22 mouse cellular contexts compared by ENCODE assay signal in the genomic region with DNA sequence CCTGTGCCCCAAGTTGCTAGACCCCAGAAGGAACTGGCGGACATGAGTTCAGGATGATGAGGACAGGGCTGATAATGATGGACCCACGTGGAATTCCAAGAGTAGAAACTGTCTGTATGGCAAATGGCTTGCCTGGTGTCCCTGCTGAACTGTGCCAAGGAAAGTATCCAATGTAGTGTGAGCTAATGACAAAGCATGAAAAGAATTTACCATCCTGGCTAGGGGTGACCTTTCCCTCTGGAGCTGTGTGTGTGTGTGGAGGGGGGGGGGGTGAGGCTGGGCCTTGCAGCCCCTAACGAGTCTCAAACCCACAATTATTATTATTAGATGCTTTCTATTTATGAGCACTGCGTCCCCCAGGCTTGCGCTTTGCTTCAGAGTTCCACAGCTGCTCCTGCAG.
DNase-seq lines count a peak whose midpoint lies in the region; ATAC-seq and TF ChIP-seq lines count a peak whose summit lies in the region.
"Had no signal": no experiment of that assay in that cellular context is flagged by ENCODE, and none has a peak within 500 bp of the region (broad histone marks: within the 10 kb centered on the region; RNA-seq: fewer than 3 reads in every experiment).

No protein-coding gene starts in this region.

- in situ Hi-C loops in Patski (cut with MboI; ENCODE audit: low pct_unique_long_range_greater_than_20kb): no loop called here

- POLR2A ChIA-PET in Patski (lab: Charles Lee): interaction anchor here (0.9 to 1.4 kb wide), 2 partner anchors 10 to 11 kb away, joined by 3 to 8 read pairs; no protein-coding TSS in a partner anchor

- H3K4me2 ChIP-seq in heart, embryonic 15.5 days: no peak overlapping the region
- H3K4me2 ChIP-seq in liver, embryonic 14.5 days (ENCODE audit: low read depth): no peak overlapping the region
- H3K4me2 ChIP-seq: embryonic facial prominence, embryonic 15.5 days; lung, embryonic 15.5 days had no signal

- no peaks in the 10 kb centered on the region for H3K9me3 ChIP-seq in heart, embryonic 15.5 days (replicated peaks)
- H3K9me3 ChIP-seq in liver, embryonic 14.5 days (ENCODE audit: control insufficient read depth, low read length): no peaks in the 10 kb centered on the region
- H3K9me3 ChIP-seq: embryonic facial prominence, embryonic 15.5 days; lung, embryonic 15.5 days; midbrain, embryonic 10.5 days had no signal

- H3K36me3 ChIP-seq in heart, embryonic 15.5 days: no peaks in the 10 kb centered on the region
- H3K36me3 ChIP-seq in liver, embryonic 14.5 days (replicated peaks; ENCODE audit: control insufficient read depth, insufficient read depth, low read depth): no peaks in the 10 kb centered on the region
- H3K36me3 ChIP-seq: embryonic facial prominence, embryonic 15.5 days; lung, embryonic 15.5 days; midbrain, embryonic 10.5 days had no signal

- ATAC-seq in heart, embryonic 15.5 days (replicated peaks; ENCODE audit: insufficient number of reproducible peaks, insufficient read depth, low FRiP score, low read depth): no peak
- ATAC-seq in liver, embryonic 14.5 days (ENCODE audit: insufficient read depth): no peak
- peak; percentile 22 for ATAC-seq in Patski
- ATAC-seq: activated CD4-positive, CD25-positive, alpha-beta regulatory T cell, adult 4 months; hindbrain, embryonic 16.5 days; intestine, embryonic 16.5 days had no signal

- H3K27me3 ChIP-seq in heart, embryonic 15.5 days: no peaks in the 10 kb centered on the region
- no peaks in the 10 kb centered on the region for H3K27me3 ChIP-seq in liver, embryonic 14.5 days (ENCODE audit: control insufficient read depth, insufficient read depth, low read length)
- H3K27me3 ChIP-seq in Patski: no peaks in the 10 kb centered on the region
- H3K27me3 ChIP-seq: embryonic facial prominence, embryonic 15.5 days; lung, embryonic 15.5 days had no signal

- TF ChIP-seq CTCF in liver, embryonic 14.5 days (IDR thresholded peaks at IDR 0.05; ENCODE audit: low read depth): no peak
- TF ChIP-seq CTCF in Patski (IDR thresholded peaks at IDR 0.05): no peak
- no peak for TF ChIP-seq CTCF in olfactory bulb, adult 2 months (IDR thresholded peaks at IDR 0.05; ENCODE audit: insufficient read depth, low read depth, low read length)

- no peak for TF ChIP-seq POLR2A in olfactory bulb, adult 2 months (IDR thresholded peaks at IDR 0.05; ENCODE audit: insufficient read depth, low read depth, low read length)

- H3K4me3 ChIP-seq in heart, embryonic 15.5 days: no peak overlapping the region
- H3K4me3 ChIP-seq in liver, embryonic 14.5 days (ENCODE audit: insufficient read depth in 1 of 2, low read depth in 2 of 2, low read length in 2 of 2): no peak overlapping the region
- H3K4me3 ChIP-seq in olfactory bulb, adult 2 months (ENCODE audit: insufficient read depth, low read depth, low read length): no peak overlapping the region
- H3K4me3 ChIP-seq: embryonic facial prominence, embryonic 15.5 days; left cerebral cortex, adult 2 months; lung, embryonic 15.5 days; midbrain, embryonic 10.5 days had no signal

- 0 out of 2 replicates have a peak overlapping the region, but pooled peaks have one; percentile 9 for H3K9ac ChIP-seq in heart, embryonic 15.5 days
- H3K9ac ChIP-seq in liver, embryonic 14.5 days (replicated peaks): no peak overlapping the region
- H3K9ac ChIP-seq: embryonic facial prominence, embryonic 15.5 days; lung, embryonic 15.5 days had no signal

- WGBS in heart, embryonic 15.5 days: 59% methylated on average over 5 of the region's 5 CpGs
- 87% methylated on average over 5 of the region's 5 CpGs for WGBS in liver, embryonic 14.5 days (ENCODE audit: insufficient replicate concordance)
- 35% methylated on average over 5 of the region's 5 CpGs for WGBS in olfactory bulb, adult 2 months

- no peak overlapping the region for H3K27ac ChIP-seq in heart, embryonic 15.5 days
- peak overlapping the region; percentile 87 for H3K27ac ChIP-seq in liver, embryonic 14.5 days
- H3K27ac ChIP-seq in olfactory bulb, adult 2 months (ENCODE audit: insufficient read depth, low read depth, low read length): peak overlapping the region; percentile 44; the same call in 1 of the 2 replicates
- H3K27ac ChIP-seq: embryonic facial prominence, embryonic 15.5 days; left cerebral cortex, adult 2 months; lung, embryonic 15.5 days; macrophage; midbrain, embryonic 10.5 days; stomach, postnatal 0 days had no signal

- DNase-seq in heart, adult 11 months: no peak
- no peak for DNase-seq in liver, embryonic 14.5 days (ENCODE audit: low read depth in 3 of 3, low spot score in 3 of 3)
- DNase-seq in liver (no peak), Patski (ENCODE audit: low read depth, low spot score) (no peak)
- DNase-seq in lung, postnatal 10 days: no peak
- DNase-seq: adrenal gland, postnatal 14 days; cerebellum, postnatal 14 days; embryo, embryonic 11 days; kidney, postnatal 4 days; layer of hippocampus, adult 9-11 months; retina, postnatal 1 day had no signal

- no peak for TF ChIP-seq EP300 in liver, embryonic 14.5 days (IDR thresholded peaks at IDR 0.05; ENCODE audit: low read depth)

- CTCF ChIA-PET in Patski (lab: Charles Lee): interaction anchor here (2.4 kb wide), 1 partner anchor 10 kb away, joined by 8 read pairs; no protein-coding TSS in a partner anchor

- peaks cover 19% of the 10 kb centered on the region for H3K4me1 ChIP-seq in heart, embryonic 15.5 days (replicated peaks)
- H3K4me1 ChIP-seq in liver, embryonic 14.5 days (replicated peaks; ENCODE audit: control insufficient read depth in 2 of 2, insufficient read depth in 2 of 2, low read length in 1 of 2): peaks cover 13 to 19% of the 10 kb centered on the region in 2 experiments
- H3K4me1 ChIP-seq in olfactory bulb, adult 2 months (ENCODE audit: control insufficient read depth, insufficient read depth, low read length): peaks cover 56% of the 10 kb centered on the region
- H3K4me1 ChIP-seq: lung, embryonic 15.5 days had no signal
